Mouse (Mus musculus) thymus, postnatal 10 days (tissue): ENCODE measurements at regions not wholly inside any gene's neighbourhood (a gene's known extent, or its start where the extent isn't known, plus 50 kb on each side); places are given as distances from the start of the nearest gene placed in this dataset.

Experiments used
- DNase-seq, 2 experiments: peaks; one replicate each; pipeline ENCODE4 v3.0.0; 2021; ENCODE audit warnings: low spot score in 2 of 2

DNA sequence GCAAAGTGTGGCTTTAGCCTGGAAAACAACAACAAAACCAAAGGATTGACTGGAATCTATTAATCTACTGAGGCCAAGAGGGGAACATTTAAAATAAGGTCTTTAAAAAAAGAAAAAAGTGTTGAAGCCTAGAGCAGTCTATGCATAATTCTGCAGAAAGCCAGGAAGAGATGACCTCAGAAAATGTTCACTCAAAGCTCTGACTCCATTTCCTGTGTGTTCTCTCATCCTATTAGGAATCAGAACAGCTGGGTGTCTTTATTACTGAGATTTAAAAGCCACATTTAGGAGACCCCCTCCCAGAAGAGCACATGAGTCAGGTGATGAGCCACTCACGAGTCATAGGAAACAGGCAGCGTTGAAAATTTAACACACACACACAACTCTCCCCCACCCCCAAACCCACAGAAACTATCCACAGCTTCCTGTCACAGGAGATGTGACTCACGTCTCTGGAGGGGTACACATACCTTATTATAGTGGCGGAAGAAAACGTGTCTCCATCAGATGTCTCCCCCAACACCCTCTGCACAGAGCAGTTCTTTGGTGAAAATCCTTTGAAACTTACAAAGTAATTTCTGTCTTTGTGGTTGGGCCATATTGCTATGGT, 140.2 kb upstream of the Hmga2 start:
- DNase-seq = peak; percentile 29 to 42

DNA sequence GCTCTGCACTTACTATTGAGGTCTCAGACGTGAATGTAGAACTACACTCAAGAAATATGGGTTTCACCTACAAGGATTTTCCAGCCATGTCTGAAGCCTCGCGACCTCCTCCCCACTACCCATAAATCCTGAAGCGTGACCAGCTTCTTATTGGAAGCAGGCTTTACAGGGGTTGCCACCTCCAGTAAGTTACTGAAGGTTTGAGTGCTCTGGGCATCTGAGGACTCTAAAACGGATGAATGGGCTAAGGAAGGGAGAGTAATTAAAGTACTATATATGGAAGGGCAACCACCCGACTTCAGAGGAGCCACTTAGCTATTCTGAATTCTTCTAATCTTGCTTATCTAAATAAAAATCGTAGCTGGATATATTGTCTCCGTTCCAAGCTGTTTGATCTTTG, 136.1 kb upstream of the Hmga2 start:
- no peak for DNase-seq

DNA sequence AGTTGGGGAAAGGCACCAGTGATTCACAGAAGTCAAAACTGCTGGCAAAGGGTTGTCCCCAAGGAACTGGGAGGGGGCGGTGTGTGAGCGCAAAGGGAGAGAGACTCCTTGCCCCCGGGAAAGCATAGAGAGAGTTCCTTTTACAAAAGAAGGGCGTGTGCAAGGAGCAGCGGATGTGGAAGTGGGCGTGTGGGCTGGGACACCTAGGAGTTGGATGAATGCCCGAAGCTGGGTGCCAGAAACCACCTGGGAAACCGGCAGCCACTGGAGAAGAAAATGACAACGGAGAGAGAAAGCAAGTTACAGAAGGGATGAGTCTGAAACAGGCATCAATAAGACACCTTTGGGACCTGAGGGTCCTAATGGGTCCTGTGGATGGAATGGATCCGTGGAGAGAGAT, 133.8 kb upstream of the Hmga2 start:
- DNase-seq = no peak

DNA sequence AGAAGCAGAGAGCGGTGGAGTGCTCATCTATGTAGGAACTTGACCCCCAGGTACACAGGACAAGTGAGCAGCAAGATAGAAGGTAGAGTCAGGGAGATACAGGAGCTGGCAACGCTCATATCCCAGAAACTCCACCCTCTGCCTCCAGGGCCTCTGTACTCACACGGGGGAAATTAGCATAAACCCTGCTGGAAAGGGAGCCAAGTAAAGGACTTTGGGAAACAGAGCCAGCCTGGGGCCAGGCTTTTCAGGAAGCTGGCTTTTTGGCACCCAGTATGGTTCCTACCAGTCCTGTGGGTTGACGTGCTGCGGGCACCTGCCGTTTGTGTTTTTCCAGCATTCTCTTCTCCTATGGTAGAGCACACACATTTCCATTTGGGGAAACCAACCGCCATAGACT, 128.2 kb upstream of the Hmga2 start:
- no peak for DNase-seq

DNA sequence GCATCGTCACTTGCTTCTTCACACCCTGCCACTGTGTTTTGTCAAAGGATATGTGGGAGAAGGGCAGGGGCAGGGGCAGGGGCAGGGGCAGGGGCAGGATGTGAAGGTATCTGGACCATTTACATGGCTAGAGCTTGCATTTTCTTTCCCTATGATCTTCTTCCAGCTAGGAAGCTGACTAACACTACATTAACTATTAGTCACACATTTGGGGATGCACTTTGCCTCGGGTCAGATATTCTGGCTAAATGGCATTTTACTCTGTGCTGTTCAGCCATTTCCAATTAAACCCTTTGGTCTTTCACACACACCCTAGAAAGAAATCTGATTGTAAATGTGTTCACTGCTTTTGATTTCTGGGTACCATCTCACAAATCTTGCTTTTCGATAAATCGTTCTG, 126.9 kb upstream of the Hmga2 start:
- no peak for DNase-seq

DNA sequence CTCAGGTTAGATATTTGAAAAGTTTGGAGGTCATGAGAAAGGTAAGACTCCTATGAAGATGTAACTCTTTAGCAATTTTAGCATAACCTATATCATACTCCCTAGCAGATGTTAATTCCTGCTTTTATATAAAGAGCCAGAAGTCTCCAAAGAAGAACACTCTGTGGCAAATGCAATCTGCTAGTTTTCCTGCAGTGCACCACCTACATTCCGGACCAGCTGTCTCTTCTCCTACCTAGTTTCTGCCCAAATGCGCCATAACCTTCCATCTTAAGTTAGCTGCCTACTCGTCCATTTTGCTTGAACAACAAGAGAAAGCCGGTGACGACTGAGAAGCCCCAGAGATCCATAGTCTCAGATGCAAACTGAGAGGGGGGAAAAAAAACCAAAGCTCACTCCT, 124.5 kb upstream of the Hmga2 start:
- DNase-seq = no peak

DNA sequence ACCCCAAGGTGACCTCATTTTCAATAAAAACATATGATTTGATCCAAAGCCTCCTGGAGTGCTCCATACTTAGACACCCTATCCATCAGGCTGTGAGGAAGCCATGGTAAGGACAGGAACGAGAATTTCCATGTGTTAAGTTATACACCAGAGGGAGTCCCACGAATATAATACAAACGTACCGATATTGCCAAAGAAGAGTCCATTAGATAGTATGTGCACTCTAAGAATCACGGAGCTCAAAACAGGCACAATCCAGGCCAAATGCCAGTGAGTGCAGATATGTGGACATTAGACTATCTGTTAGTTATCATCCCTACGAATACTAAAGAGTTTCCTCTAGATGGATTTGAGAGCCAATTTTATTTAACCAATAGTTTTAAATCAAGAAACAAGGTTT, 123.3 kb upstream of the Hmga2 start:
- DNase-seq = no peak

DNA sequence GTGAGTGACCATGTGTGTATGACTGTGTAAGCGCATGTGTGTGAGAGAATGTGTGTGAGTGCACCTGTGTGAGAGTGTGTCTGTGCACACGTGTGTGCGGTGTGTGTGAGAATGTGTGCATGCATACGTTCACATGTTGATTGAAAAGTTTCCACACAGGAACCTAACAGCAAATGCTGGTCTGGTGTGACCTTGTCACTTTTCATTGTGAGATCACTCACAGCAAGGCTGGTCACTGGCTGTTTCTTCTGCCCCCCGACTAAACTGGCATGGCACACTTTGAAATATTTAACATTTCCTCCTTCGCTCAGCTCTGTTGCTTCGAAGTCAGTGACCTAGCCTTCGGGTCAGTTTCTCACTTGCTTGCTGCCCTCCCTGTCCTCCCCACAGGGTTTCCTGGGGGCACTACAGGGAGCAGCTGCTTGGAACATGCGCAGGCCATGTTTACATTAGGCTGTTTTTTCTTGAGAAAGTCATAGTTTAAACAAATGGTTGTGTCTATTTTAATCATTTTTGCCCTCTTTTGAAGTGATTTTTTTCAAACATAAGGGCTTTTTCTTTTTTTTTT, 121.1 kb upstream of the Hmga2 start:
- no peak for DNase-seq

DNA sequence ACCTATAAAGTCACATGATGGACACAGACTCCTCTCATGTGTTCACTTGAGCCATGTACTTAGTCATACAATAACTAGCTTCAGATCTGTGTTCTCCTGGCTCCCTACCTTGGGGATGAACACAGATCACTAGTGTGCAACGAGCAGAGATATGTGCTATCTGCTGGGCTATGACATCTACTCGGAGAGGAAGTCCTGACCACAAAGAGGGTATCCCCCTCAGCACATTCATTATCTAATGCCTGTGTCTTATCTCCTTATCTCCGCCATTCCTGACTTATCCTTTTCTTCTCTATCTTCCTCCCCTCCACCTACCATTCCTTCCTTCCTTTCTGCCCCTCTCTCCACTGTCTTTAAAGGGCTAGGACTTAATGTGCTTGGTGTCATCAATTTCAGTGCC, 118.9 kb upstream of the Hmga2 start:
- DNase-seq = no peak

DNA sequence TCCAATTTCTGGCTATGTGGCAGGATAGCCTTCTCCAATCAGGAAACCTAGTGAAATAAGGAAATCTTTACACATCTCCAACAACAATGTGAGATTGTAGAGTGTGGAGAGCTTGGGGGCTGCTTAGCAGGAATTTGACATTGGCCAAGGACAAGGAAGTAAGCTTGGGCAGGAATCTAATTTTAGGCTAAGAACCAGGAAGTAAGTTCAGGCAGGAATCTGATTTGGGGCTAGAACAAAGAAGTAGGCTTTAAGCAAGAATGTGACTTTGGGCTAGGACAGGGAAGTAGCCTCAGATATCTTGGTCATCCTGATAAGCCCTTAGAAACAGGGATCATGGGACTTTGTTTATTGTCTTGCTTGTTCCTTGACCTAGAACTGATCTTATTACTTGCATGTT, 117.6 kb upstream of the Hmga2 start:
- DNase-seq = no peak

DNA sequence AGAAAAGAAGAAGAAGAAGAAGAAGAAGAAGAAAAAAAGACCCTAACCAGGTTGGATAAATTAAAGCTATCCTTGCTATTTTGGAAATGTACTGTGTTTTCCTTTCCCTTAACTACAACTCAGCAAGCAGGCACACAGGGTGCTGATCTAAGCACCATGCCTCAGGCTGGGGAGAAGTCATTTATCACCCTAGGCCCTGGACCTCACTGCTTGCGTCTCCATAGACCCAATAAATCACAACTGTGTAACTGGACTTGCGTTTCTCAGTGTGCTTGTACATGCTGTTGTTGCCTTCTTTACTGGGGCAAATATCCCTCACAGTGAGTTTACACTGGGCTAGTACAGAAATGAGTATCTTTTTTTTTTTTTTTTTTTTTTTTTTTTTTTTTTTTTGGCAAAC, 113.4 kb upstream of the Hmga2 start:
- no peak for DNase-seq

DNA sequence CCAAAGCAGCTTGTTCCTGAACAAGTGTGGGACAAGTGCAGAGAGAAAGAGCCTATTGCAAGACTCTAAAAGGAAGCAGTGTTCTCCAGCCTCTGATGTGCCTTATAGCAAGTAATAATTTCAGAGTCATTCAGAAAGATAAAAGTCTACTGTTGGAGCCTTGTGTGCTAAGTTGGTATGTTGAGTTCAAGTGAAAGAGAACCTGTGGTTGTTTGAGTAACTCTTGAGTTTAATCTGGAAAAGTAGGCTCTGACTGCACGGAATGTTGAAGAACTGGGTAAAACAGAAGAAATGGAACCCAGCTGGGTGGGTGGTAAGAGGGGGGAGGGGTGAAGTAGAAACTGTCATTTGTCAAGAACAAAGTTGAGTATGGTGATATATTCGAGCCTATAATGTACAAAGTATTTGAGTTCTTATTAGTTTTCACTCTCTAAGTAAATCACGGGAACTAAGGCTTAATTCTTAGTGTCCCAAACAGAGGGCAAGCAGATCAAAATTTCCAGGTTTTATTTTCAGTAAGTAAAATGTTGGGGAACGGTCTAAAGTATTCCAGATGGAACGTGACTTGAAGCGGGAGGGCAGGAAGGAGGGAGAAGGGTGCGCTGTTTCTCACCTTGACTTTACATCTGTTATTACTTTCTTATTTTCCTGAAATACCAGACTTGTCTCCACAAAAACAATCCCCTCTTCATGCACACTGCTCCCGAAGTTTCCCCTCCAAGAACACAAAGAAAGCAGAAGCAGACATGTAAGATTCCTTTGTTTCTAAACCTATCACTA, 111.8 kb upstream of the Hmga2 start:
- DNase-seq = no peak

DNA sequence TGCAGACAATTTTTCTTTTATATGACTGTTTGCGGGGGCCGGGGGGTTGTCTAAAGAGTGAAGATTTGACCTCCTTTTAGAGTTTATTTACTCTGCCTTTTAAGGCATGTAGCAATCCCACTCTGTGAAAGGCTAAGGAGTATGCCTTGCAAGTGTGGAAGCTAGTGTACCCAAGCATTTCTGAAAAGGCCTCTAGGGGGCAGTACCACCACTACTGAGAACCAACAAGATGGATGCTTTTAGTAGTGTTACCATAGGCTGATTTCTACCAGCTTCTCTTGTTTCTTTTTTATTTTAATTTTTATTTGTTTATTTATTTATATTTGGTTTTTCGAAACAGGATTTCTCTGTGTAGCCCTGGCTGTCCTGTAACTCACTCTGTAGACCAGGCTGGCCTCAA, 110.9 kb upstream of the Hmga2 start:
- DNase-seq = peak; percentile 36 to 64

DNA sequence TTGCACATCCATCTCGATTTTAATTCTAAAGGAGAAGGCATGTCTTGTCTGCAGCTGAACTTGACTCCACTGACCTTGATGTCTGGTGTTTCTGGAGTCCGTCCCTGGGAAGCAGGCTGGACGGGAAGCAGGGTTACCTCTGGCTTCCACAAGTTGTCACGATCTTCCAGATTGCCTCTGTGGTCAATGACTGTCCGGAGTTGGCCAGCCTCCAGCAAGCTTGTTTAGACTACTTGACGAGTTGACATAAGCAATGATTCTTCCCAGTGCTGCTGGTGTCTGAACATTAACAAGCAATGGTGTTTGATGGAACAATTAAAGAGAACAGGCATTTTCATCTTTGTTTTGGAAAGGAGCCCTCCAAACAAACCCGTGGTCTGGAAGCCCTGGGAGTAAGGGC, 106.2 kb upstream of the Hmga2 start:
- no peak for DNase-seq

GRCm38 (mm10) chr10:120581547-120581946, 105.3 kb upstream of the Hmga2 start:
- DNase-seq = no peak

- no peak for DNase-seq
These were observed 100.6 kb upstream of the Hmga2 start for GRCm38 (mm10) chr10:120576886-120577285.

DNA sequence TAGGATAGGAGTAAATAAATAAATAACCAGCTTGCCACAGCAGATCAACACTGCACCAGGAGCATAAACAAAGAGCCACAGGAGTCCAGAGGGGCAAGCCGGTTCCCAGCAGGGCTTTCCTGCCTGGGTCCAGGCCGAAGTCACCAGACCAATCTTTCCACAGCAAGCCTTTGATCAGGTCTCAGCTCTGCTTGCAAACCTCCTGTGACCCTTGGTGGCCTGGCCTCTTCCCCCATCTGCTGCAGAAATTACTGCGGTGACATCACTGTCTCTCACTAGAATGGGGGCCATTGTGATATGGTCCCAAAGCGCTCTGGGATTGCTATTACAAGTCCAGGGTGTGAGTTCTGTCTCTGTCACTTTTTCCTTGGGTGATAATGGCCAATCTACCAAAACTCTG, 99.9 kb upstream of the Hmga2 start:
- no peak for DNase-seq

- DNase-seq = no peak
These were observed 95.1 kb upstream of the Hmga2 start for GRCm38 (mm10) chr10:120571340-120571739.

GRCm38 (mm10) chr10:120565992-120566391, 89.7 kb upstream of the Hmga2 start:
- no peak for DNase-seq

GRCm38 (mm10) chr10:120564859-120565258, 88.6 kb upstream of the Hmga2 start:
- no peak for DNase-seq

DNA sequence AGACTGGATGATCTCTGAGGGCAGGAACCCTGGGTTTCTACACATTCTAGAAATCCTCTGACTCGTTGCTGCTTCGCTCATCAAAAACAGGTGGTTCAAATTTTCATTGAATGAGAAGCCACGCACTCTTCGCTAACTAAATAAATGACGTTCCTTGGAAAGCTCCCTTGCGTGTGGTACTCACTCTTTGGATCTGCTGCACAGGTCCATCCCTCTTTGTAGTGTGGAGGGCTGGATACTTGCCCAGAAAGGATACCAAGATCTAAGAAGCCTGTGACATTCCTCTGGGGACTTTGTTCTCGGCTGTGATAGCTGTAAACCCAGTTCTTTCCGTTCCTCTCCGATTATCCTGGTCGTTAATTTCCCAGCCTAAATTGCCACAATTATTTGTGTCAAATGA, 87.7 kb upstream of the Hmga2 start:
- no peak for DNase-seq

- DNase-seq = no peak
These were observed 85.6 kb upstream of the Hmga2 start for GRCm38 (mm10) chr10:120561821-120562220.

DNA sequence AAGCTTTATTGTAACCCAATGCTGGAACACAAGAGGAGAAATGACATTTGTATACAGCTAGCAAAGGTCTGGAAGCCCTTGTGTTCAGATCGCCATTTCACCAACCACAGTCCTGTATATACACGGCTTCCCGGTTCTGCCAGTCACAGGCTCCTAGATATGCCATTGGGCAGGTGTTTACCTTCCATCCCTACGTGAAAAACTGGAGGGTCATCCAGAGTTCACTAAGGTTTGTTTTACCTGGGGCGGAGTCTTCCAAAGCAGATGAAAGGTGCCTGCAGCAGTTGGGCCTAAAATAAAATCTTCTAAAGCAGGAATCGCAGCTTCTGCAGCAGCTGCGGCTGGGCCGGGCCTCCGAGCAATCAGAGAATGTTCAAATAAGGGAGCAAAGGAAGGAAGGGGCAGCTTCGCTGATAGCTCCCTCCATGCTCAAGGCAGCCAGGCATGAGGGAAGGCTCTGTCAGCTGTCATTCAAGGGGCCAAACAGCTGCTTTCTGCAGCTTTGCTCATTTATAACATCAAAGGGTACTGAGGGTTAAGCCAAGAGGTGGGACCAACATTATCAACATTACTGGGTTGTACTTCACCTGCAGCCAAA, 81.7 kb upstream of the Hmga2 start:
- no peak for DNase-seq
